Mouse (Mus musculus) ES-E14 (cell line): ENCODE measurements at regions not wholly inside any gene's neighbourhood (a gene's known extent, or its start where the extent isn't known, plus 50 kb on each side); places are given as distances from the start of the nearest gene placed in this dataset.

ENCODE experiments used
- CHD2 ChIP-seq: IDR thresholded peaks from 2 replicates; pipeline ENCODE4 v1.6.1; 2014; ENCODE audit warnings: mild to moderate bottlenecking, low read depth, low read length, inconsistent platforms
- HCFC1 ChIP-seq: IDR thresholded peaks from 2 replicates; pipeline ENCODE4 v1.6.1; 2012; ENCODE audit warnings: low read length, inconsistent platforms, borderline replicate concordance; ENCODE audit not compliant: insufficient read depth
- MAFK ChIP-seq: IDR thresholded peaks from 2 replicates; pipeline ENCODE4 v1.6.1; 2014; ENCODE audit warnings: mild to moderate bottlenecking, low read depth, low read length, inconsistent platforms; ENCODE audit not compliant: insufficient read depth
- ZC3H11A ChIP-seq: IDR thresholded peaks from 2 replicates; pipeline ENCODE4 v1.6.1; 2012; ENCODE audit warnings: low read depth, mild to moderate bottlenecking, inconsistent platforms, low read length, borderline replicate concordance

- TF ChIP-seq CHD2: no peak
- no peak for TF ChIP-seq ZC3H11A
- no peak for TF ChIP-seq MAFK
- no peak for TF ChIP-seq HCFC1
Measured at GRCm38 (mm10) chr10:126452057-126452622, 449.0 kb downstream of the Atp23 start.
